Mouse (Mus musculus): ENCODE data around the gene Cenpj. TPM values are rescaled to one million over a fixed set of nuclear protein-coding genes. Genes with fewer than 3 reads are reported as not detected.

Gene Cenpj
- polyA plus RNA-seq (2015; fragmentation: Nextera tagmentation; extraction: Ambion mirVana), result 9.5 and 13.1 TPM in 2 replicates

GRCm38 (mm10) chr14:56575416-56575815 lies at the start of gene Cenpj, which contains the start of gene Parp4:
Gene Cenpj (minus strand): TSS chr14:56575425.
Gene Parp4 (plus strand): TSS chr14:56575619.
- H3K9ac ChIP-seq (replicated peaks; ENCODE audit: low read length), result peak within 1 kb of the TSS; percentile 82
- H3K9me3 ChIP-seq (ENCODE audit: low read length), result no peaks in the 10 kb centered on the region
- H3K4me3 ChIP-seq (ENCODE audit: low read length), result peak within 1 kb of the TSS; percentile 78
- WGBS, result under 1% methylated on average over 24 of the region's 24 CpGs
- H3K4me2 ChIP-seq (replicated peaks; ENCODE audit: low read depth, low read length), result peak within 1 kb of the TSS; percentile 78
- peak; percentile 92 for ATAC-seq (ENCODE audit: low FRiP score, low TSS enrichment)
- peak within 1 kb of the TSS; percentile 75 for H3K27ac ChIP-seq (ENCODE audit: low read length)
- H3K4me1 ChIP-seq (ENCODE audit: insufficient read depth, low read length), result peaks cover 20% of the 10 kb centered on the region
- H3K27me3 ChIP-seq (ENCODE audit: insufficient read depth, low read length), result no peaks in the 10 kb centered on the region
- no peaks in the 10 kb centered on the region for H3K36me3 ChIP-seq (ENCODE audit: insufficient read depth, low read length)

- H3K4me2 ChIP-seq (replicated peaks; ENCODE audit: low read depth, low read length), result no peak overlapping the region
- no peak overlapping the region for H3K27ac ChIP-seq (ENCODE audit: low read length)
- 85% methylated on average over 8 of the region's 8 CpGs for WGBS
- no peaks in the 10 kb centered on the region for H3K4me1 ChIP-seq (ENCODE audit: insufficient read depth, low read length)
- no peak overlapping the region for H3K4me3 ChIP-seq (ENCODE audit: low read length)
- H3K36me3 ChIP-seq (ENCODE audit: insufficient read depth, low read length), result peaks cover 11% of the 10 kb centered on the region; the same call in 1 of the 2 replicates
- no peaks in the 10 kb centered on the region for H3K27me3 ChIP-seq (ENCODE audit: insufficient read depth, low read length)
- H3K9me3 ChIP-seq (ENCODE audit: low read length), result no peaks in the 10 kb centered on the region
- H3K9ac ChIP-seq (replicated peaks; ENCODE audit: low read length), result no peak overlapping the region
- ATAC-seq (ENCODE audit: low FRiP score, low TSS enrichment), result no peak
These were observed 45.2 kb upstream of the Cenpj start for GRCm38 (mm10) chr14:56620425-56620824.

GRCm38 (mm10) chr14:56617470-56617869 lies 42.2 kb upstream of the Cenpj start:
- H3K9ac ChIP-seq (replicated peaks; ENCODE audit: low read length), result no peak overlapping the region
- no peaks in the 10 kb centered on the region for H3K27me3 ChIP-seq (ENCODE audit: insufficient read depth, low read length)
- H3K9me3 ChIP-seq (ENCODE audit: low read length), result no peaks in the 10 kb centered on the region
- no peak overlapping the region for H3K4me3 ChIP-seq (ENCODE audit: low read length)
- H3K4me2 ChIP-seq (replicated peaks; ENCODE audit: low read depth, low read length), result no peak overlapping the region
- WGBS, result 87% methylated on average over 1 of the region's 1 CpGs
- no peaks in the 10 kb centered on the region for H3K4me1 ChIP-seq (ENCODE audit: insufficient read depth, low read length)
- no peak for ATAC-seq (ENCODE audit: low FRiP score, low TSS enrichment)
- H3K36me3 ChIP-seq (ENCODE audit: insufficient read depth, low read length), result peaks cover 18% of the 10 kb centered on the region
- H3K27ac ChIP-seq (ENCODE audit: low read length), result no peak overlapping the region

GRCm38 (mm10) chr14:56613212-56613611 lies 38.0 kb upstream of the Cenpj start:
- no peaks in the 10 kb centered on the region for H3K4me1 ChIP-seq (ENCODE audit: insufficient read depth, low read length)
- H3K27ac ChIP-seq (ENCODE audit: low read length), result no peak overlapping the region
- H3K4me2 ChIP-seq (replicated peaks; ENCODE audit: low read depth, low read length), result no peak overlapping the region
- no peak overlapping the region for H3K9ac ChIP-seq (replicated peaks; ENCODE audit: low read length)
- H3K9me3 ChIP-seq (ENCODE audit: low read length), result no peaks in the 10 kb centered on the region
- no peak overlapping the region for H3K4me3 ChIP-seq (ENCODE audit: low read length)
- 88% methylated on average over 3 of the region's 3 CpGs for WGBS
- no peak for ATAC-seq (ENCODE audit: low FRiP score, low TSS enrichment)
- no peaks in the 10 kb centered on the region for H3K27me3 ChIP-seq (ENCODE audit: insufficient read depth, low read length)
- peaks cover 34% of the 10 kb centered on the region for H3K36me3 ChIP-seq (ENCODE audit: insufficient read depth, low read length)

- 79% methylated on average over 4 of the region's 4 CpGs for WGBS
- Histone ChIP-seq H3K9ac (replicated peaks; ENCODE audit: low read length) (no peak overlapping the region), H3K4me2 (replicated peaks; ENCODE audit: low read depth, low read length) (no peak overlapping the region), H3K36me3 (ENCODE audit: insufficient read depth, low read length) (peaks cover 14% of the 10 kb centered on the region; the same call in 1 of the 2 replicates), H3K27ac (ENCODE audit: low read length) (no peak overlapping the region), H3K4me1 (ENCODE audit: insufficient read depth, low read length) (no peaks in the 10 kb centered on the region), H3K27me3 (ENCODE audit: insufficient read depth, low read length) (no peaks in the 10 kb centered on the region), H3K4me3 (ENCODE audit: low read length) (no peak overlapping the region), H3K9me3 (ENCODE audit: low read length) (no peaks in the 10 kb centered on the region)
- ATAC-seq (ENCODE audit: low FRiP score, low TSS enrichment), result no peak
These were observed 29.9 kb upstream of the Cenpj start for GRCm38 (mm10) chr14:56605136-56605535.

GRCm38 (mm10) chr14:56604438-56604837 lies 29.2 kb upstream of the Cenpj start:
- WGBS, result 91% methylated on average over 5 of the region's 5 CpGs
- H3K4me2 ChIP-seq (replicated peaks; ENCODE audit: low read depth, low read length), result no peak overlapping the region
- no peak overlapping the region for H3K9ac ChIP-seq (replicated peaks; ENCODE audit: low read length)
- H3K27me3 ChIP-seq (ENCODE audit: insufficient read depth, low read length), result no peaks in the 10 kb centered on the region
- no peak overlapping the region for H3K27ac ChIP-seq (ENCODE audit: low read length)
- no peaks in the 10 kb centered on the region for H3K4me1 ChIP-seq (ENCODE audit: insufficient read depth, low read length)
- H3K9me3 ChIP-seq (ENCODE audit: low read length), result no peaks in the 10 kb centered on the region
- H3K36me3 ChIP-seq (ENCODE audit: insufficient read depth, low read length), result peaks cover 13% of the 10 kb centered on the region; the same call in 1 of the 2 replicates
- ATAC-seq (ENCODE audit: low FRiP score, low TSS enrichment), result no peak
- no peak overlapping the region for H3K4me3 ChIP-seq (ENCODE audit: low read length)

GRCm38 (mm10) chr14:56602069-56602468 lies 26.8 kb upstream of the Cenpj start:
- Histone ChIP-seq H3K27me3 (ENCODE audit: insufficient read depth, low read length) (no peaks in the 10 kb centered on the region), H3K27ac (ENCODE audit: low read length) (no peak overlapping the region), H3K36me3 (ENCODE audit: insufficient read depth, low read length) (peaks cover 22% of the 10 kb centered on the region), H3K9ac (replicated peaks; ENCODE audit: low read length) (no peak overlapping the region), H3K9me3 (ENCODE audit: low read length) (no peaks in the 10 kb centered on the region), H3K4me2 (replicated peaks; ENCODE audit: low read depth, low read length) (no peak overlapping the region), H3K4me3 (ENCODE audit: low read length) (no peak overlapping the region), H3K4me1 (ENCODE audit: insufficient read depth, low read length) (no peaks in the 10 kb centered on the region)
- 84% methylated on average over 9 of the region's 9 CpGs for WGBS
- ATAC-seq (ENCODE audit: low FRiP score, low TSS enrichment), result no peak

GRCm38 (mm10) chr14:56598759-56599158 lies 23.5 kb upstream of the Cenpj start:
- Histone ChIP-seq H3K27ac (ENCODE audit: low read length) (no peak overlapping the region), H3K9me3 (ENCODE audit: low read length) (no peaks in the 10 kb centered on the region), H3K4me3 (ENCODE audit: low read length) (no peak overlapping the region), H3K9ac (replicated peaks; ENCODE audit: low read length) (no peak overlapping the region), H3K36me3 (ENCODE audit: insufficient read depth, low read length) (peaks cover 30% of the 10 kb centered on the region), H3K27me3 (ENCODE audit: insufficient read depth, low read length) (no peaks in the 10 kb centered on the region), H3K4me1 (ENCODE audit: insufficient read depth, low read length) (no peaks in the 10 kb centered on the region), H3K4me2 (replicated peaks; ENCODE audit: low read depth, low read length) (no peak overlapping the region)
- no peak for ATAC-seq (ENCODE audit: low FRiP score, low TSS enrichment)
- 48% methylated on average over 6 of the region's 6 CpGs for whole genome bisulfite sequencing

GRCm38 (mm10) chr14:56594811-56595210 lies 19.6 kb upstream of the Cenpj start:
- Histone ChIP-seq H3K4me1 (ENCODE audit: insufficient read depth, low read length) (no peaks in the 10 kb centered on the region), H3K4me2 (replicated peaks; ENCODE audit: low read depth, low read length) (no peak overlapping the region), H3K27ac (ENCODE audit: low read length) (no peak overlapping the region), H3K9me3 (ENCODE audit: low read length) (no peaks in the 10 kb centered on the region), H3K4me3 (ENCODE audit: low read length) (no peak overlapping the region), H3K36me3 (ENCODE audit: insufficient read depth, low read length) (peaks cover 52% of the 10 kb centered on the region), H3K9ac (replicated peaks; ENCODE audit: low read length) (no peak overlapping the region), H3K27me3 (ENCODE audit: insufficient read depth, low read length) (no peaks in the 10 kb centered on the region)
- 85% methylated on average over 1 of the region's 1 CpGs for WGBS
- no peak for ATAC-seq (ENCODE audit: low FRiP score, low TSS enrichment)

GRCm38 (mm10) chr14:56592191-56592590 lies 17.0 kb upstream of the Cenpj start:
- no peak overlapping the region for H3K27ac ChIP-seq (ENCODE audit: low read length)
- H3K4me3 ChIP-seq (ENCODE audit: low read length), result no peak overlapping the region
- no peak overlapping the region for H3K9ac ChIP-seq (replicated peaks; ENCODE audit: low read length)
- H3K27me3 ChIP-seq (ENCODE audit: insufficient read depth, low read length), result no peaks in the 10 kb centered on the region
- H3K36me3 ChIP-seq (ENCODE audit: insufficient read depth, low read length), result peaks cover 35% of the 10 kb centered on the region
- H3K9me3 ChIP-seq (ENCODE audit: low read length), result no peaks in the 10 kb centered on the region
- WGBS, result 95% methylated on average over 9 of the region's 9 CpGs
- no peak overlapping the region for H3K4me2 ChIP-seq (replicated peaks; ENCODE audit: low read depth, low read length)
- H3K4me1 ChIP-seq (ENCODE audit: insufficient read depth, low read length), result no peaks in the 10 kb centered on the region
- ATAC-seq (ENCODE audit: low FRiP score, low TSS enrichment), result no peak
